Mouse (Mus musculus): ENCODE results near the gene Add2.
A peak's percentile ranks its signal among the peaks of the same experiment; 100 is the strongest.

The Add2 gene

DNA sequence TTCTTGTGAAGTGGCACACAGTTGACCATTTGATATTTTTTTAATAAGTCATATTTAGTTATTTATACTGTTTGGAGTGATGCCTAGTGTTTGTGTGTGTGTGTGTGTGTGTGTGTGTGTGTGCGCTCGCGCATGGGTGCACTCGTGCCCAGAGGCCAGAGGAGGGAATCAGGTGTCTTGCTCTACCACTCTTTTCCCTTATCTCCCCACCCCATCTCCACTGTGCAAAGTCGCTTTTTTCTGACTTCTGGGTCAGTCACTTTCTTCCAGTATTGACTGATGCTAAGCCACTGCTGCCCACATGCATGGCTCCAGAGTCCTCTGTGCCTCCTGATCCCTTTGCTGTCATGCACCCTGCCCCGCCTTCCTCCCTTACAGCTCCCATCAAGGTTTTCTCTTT lies 112.8 kb downstream of the Add2 start:
- no peak for DNase-seq (ENCODE audit: low spot score)

DNA sequence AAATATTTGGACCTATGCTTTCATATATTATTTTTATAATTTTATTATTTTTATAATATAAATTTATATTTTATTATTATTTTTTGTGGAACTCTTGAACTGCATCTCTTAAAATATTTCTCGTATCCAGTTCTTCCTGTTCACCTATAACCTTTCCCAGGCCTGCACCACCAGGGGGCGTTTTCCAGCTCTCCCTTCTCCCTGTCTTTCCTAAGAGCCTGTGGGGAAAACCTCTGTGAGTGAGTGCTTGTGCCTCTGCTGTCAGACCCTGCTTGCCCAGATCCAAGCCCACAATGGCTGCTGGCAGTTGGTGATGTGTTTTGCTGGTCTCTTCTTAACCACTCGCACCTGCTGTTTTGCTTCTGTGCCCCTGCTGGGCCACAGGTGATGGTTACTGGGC lies 113.3 kb downstream of the Add2 start:
- DNase-seq (ENCODE audit: low spot score): peak; percentile 69

DNA sequence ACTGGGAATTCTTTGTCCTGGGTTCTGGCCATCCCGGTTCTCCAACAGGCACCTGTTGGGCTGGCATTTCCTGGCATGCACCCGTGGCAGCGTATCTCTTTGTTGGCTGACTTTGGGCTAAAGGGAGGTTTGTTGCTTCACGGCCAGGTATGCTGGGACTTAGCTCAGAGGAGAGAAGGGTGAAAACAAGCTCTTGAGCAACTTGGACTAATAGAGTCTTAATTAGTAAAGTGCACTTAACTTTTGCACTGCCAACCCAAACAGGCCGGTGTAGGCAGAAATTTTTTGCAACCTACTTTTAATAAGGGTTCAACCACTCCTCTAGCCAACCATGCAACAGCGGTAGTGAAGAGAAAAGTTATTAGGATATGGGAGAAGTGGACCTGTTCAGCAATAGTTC lies 116.5 kb downstream of the Add2 start:
- DNase-seq (ENCODE audit: low spot score): no peak

DNA sequence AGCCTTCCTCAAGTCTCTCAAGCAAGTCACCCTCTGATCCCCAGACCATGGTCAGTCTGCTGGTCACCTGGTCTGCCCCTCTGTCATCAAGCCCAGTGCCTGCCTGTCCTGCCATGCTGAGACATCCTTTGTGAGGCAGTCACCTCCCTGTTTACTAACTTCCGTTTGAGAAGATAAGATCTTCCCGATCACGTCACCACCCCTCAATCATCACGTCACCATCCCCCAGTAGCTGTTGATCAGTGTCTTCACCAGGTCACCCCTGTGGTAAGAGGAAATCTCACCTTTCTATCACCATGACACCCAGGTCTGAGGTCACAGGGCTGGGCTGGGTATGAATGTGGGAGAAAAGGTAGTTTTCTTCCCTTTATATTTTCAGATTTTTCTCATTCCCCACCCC lies 120.0 kb downstream of the Add2 start:
- no peak for DNase-seq (ENCODE audit: low spot score)

DNA sequence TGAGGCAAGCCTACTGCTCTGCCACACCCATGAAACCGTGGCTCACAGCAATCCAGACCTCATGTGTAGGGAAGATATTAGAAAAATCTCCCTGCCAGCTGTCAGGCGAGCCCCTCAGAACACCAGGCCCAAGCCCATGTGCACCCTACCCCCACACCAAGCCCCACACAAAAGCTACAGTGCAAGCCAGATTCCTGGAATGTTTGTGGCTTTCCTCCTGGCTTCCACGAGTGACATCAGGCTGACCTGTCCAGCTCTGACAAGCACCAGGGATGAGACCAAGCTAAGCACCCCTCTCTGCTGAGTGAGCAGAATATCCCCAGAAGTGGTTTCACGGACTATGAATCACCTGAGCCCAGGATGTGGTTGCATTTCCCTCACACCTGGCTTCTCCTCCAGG lies 120.5 kb downstream of the Add2 start:
- no peak for DNase-seq (ENCODE audit: low spot score)

DNA sequence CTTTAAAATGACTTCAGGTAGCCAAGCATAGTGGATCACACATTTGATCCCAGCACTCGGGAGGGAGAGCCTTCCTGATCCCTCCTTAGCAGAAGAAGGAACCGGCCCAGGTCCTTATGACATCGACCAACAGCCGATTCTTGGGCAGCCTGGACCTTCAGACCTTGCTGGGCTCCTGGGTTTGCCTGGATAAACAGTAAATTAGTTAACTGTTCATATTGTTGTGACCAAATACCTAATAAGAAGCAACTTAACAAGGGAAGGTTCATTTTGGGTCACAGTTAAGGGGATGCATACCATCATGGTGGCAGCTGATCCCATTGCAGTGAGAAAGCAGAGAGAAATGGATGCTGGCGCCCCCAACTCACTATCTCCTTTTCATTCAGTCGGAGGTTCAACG lies 124.2 kb downstream of the Add2 start:
- DNase-seq (ENCODE audit: low spot score): no peak

DNA sequence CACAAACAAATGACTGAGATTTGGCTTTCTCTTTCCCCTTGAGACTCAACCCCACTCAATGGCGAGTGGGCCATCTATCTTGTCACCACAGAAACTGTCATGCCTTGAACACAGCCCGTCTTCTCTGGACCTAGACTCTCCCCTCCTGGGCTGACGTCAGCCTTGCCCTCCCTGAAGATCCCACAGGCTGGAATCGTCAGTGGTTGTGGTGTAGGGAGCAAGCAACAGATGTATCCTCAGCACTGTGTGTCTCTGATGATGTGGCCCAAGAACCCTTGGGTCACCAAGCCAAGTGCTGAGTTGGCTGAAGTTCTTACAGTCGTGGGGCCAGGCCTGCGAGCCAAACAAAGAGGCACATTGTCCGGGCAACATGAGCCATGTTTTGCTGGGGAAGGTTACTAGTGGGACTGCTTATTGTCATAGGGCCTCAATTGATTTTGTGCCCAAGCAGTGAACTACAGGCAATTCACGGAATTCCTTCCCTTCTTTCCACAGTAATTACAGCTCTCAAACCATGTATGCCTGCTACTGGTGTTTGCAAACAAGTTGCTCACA lies 125.0 kb downstream of the Add2 start:
- no peak for DNase-seq (ENCODE audit: low spot score)

DNA sequence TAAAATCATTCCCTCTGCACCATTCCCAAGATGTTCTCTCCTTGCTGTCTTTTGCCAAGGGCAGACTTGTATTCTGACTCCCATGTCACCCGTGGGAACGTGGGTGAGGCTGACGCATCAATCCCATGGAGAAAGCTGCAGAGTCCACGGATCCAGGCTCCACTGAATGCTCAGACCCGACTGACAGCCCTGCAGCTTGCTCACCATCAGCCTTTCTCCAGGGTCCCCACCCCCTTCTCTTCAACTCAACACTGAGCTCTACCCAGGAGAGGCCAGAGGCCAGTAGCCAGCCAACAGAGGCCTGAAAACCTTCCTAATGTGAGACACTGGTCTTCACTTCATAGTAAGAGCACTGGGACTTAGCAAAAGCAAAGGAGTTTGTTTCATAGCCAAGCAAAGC lies 125.5 kb downstream of the Add2 start:
- no peak for DNase-seq (ENCODE audit: low spot score)

DNA sequence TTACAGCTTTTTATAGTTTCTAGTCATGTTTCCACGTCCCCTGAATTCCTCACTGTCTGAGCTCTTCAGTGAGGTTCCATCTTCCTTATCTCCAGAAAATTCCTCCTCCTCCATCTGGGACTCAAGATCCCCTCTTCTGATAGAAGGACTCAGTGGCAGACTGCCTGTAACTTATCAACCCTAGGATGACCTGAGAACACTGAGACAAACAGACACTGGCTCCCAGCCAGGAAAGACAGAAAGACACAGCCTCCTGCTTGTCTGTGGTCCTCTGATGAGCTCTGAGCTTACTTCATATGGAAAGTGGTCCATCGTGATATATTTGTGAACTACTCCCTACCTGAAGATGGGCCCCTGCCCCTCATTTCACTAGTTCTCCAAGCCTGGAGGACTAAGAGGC lies 126.0 kb downstream of the Add2 start:
- DNase-seq (ENCODE audit: low spot score): no peak

DNA sequence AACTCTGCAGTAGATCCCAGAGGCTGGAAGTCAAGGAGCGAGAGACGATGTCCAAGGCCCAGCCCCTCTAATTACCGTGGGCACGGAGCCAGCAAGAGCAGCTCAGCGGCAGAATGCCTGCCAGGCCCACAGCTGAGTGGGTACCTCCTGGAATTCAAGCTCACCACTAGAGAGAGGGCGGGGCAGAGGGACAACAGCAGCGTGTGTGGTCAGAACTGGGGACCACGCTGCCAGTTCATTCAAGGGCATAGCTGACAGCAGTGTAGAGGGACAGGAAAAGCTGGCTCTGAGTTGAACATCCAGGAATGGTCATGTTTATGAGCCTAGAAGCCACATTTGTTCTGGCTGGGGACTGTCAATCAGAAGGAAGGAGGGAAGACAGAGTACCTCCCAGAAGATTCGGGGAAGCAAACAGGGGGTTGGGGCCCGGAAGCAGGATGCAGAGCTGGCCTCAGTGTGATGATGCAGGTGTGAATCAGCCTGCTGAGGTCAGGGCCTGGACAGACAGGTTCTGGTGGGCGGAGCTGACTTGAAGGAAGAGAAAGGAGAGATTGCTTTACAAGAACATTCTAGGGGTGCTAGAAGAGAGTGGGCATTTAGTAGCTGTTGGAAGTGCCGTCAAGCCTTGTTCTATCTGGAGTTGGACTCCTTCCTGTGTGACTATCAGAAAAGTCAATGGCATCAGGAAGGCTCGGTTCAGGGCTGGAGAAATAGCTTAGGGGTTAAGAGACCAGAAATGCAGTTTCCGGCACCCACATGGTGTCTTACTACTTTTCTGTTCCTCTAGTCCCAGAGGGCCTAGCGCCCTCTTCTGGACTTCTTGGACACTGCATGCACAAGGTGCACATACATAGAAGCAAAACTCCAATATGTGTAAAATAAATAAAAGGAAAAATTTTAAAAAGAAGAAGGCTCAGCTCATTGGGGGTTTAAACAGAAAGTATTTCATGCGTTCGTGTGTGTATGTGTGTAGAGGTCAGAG lies 129.1 kb downstream of the Add2 start:
- DNase-seq (ENCODE audit: low spot score): peak; percentile 50

DNA sequence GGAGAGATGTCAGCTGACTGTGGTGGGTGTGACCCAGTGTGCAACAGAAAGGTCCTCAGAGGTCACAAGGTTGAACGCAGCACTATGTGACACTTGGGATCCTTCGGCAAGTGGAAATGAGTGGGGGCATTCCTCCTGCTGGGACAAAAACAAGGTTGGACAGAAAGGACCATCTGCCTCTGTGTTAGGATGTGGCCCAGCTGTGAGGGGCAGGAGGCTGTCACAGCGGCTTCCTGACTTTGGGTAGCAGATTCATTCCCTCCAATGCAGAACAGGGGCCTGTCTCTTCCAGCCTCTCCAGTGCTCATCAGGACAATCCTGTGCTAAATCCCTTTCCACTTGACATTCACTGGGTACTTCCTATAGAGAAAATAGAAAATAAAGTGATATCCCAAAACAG lies 132.4 kb downstream of the Add2 start:
- DNase-seq (ENCODE audit: low spot score): no peak

DNA sequence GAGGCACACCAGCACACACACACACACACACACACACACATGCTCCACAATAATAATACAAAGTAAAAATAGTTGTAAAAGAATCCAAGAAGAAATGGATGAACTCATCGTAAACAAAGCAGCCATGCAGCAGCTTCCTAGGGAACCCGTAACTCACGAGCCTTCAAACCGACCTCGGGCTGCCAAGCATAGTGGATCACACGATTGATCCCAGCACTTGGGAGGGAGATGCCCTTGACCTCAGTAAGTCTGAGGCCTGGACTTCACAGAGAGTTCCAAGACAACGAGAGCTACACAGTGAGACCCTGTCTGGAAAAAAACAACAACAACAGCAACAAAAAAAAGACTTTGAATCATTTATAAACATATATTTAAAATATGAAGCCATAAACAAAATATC lies 133.1 kb downstream of the Add2 start:
- no peak for DNase-seq (ENCODE audit: low spot score)

DNA sequence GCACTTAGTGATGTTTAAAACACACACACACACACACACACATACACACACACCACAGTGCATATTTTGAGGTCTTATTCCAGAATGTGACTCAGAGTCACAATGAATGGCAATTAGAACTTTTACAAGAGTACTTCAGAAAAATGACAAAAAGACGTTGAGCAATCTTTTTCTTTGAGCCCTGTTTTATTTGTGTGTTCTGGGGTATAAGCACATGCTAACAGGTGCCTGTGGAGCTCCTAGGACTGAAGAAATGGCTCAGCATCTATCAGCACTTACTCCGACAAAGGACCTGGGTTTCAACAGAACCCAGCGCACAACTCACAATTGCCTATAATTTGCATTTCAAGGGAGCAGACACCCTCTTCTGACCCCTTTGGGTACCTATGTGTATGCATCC lies 135.5 kb downstream of the Add2 start:
- no peak for DNase-seq (ENCODE audit: low spot score)

DNA sequence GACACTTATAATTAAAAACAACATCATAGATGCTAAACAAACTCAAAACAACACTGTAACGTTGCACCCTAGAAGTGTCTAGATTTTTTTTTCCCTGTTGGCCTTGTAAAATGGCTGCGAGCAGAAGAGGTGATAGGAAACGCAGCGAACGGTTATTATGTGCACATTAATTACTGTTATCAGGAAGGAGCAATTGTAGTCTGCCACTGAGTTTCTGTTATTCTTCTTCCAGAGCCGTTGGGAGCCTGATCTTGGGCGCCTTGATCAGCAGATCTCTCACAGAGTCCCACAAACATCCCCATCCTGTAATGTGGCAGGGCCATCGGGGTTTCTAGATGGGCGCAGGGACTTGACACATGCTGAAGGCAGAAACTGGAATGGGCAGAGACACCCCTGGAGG lies 137.9 kb downstream of the Add2 start:
- no peak for DNase-seq (ENCODE audit: low spot score)

DNA sequence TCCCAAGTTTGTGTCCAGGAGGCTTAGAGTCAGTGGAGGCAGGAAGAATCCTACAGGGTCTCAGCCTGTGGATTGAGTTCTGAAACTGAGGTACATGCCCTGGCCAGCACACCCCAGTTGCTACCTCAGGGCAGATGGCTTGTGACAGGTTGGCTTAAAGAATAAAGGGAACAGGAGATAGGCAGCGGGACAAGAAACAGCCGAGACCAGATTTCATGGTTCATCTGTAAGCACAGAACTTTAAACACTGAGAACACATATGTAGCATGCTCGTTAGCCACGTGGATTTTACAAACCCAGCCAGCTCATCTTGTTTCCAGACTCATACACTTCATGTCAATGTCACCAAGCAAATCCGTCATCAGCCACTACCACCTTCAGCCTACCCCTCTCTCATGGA lies 139.4 kb downstream of the Add2 start:
- no peak for DNase-seq (ENCODE audit: low spot score)

DNA sequence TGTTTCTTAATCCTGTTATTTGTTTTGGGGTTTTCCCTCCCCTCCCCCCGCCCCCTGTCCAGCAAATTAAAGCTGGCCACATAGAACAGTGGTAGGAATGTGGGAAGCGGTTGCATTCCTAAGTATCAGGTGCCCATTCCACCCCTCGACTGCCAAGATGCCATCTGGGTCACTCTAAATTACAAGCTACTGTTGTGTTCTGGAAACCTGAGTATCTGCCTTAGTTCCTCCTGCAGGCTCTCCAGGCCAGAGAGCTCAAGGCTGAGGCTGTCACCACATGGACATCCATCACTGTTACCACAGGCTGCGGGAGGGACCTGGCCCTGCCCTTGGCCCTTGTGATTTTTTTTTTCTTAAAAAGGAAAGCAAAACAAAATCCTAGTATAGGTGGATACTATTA lies 140.7 kb downstream of the Add2 start:
- no peak for DNase-seq (ENCODE audit: low spot score)
